Mouse (Mus musculus) limb, embryonic 12.5 days (tissue): ENCODE measurements around the gene Tmem25. TPM values are rescaled to one million over a fixed set of nuclear protein-coding genes. Genes with fewer than 3 reads are reported as not detected.

Experiments used
- ATAC-seq: fragments of 200-750 bp; cut with Nextera tagmentation; 2 replicates; pipeline ENCODE4 v1.8.0; 2017; ENCODE audit warnings: low read depth, moderate TSS enrichment; ENCODE audit not compliant: insufficient number of reproducible peaks, insufficient read depth, low FRiP score, low TSS enrichment
- H3K27ac ChIP-seq: fragments of 300-500 bp; sonication (generic); 2 replicates; pipeline ENCODE4 v1.5.1; 2016; ENCODE audit warnings: mild to moderate bottlenecking, moderate library complexity
- H3K27me3 ChIP-seq: fragments of 300-500 bp; sonication (generic); 2 replicates; pipeline ENCODE4 v1.6.1; 2016; ENCODE audit warnings: mild to moderate bottlenecking, moderate library complexity
- H3K36me3 ChIP-seq: fragments of 300-500 bp; sonication (generic); 2 replicates; pipeline ENCODE4 v1.6.1; 2016; ENCODE audit warnings: mild to moderate bottlenecking, moderate library complexity
- H3K4me1 ChIP-seq: fragments of 300-500 bp; sonication (generic); replicated peaks from 2 replicates; pipeline ENCODE4 v1.6.1; 2016
- H3K4me2 ChIP-seq: fragments of 300-500 bp; sonication (generic); 2 replicates; pipeline ENCODE4 v1.6.1; 2016; ENCODE audit warnings: mild to moderate bottlenecking, moderate library complexity
- H3K4me3 ChIP-seq: fragments of 300-500 bp; sonication (generic); replicated peaks from 2 replicates; pipeline ENCODE4 v1.5.1; 2016; ENCODE audit warnings: mild to moderate bottlenecking
- H3K9ac ChIP-seq: fragments of 300-500 bp; sonication (generic); replicated peaks from 2 replicates; pipeline ENCODE4 v1.6.1; 2016; ENCODE audit warnings: mild to moderate bottlenecking, moderate library complexity
- H3K9me3 ChIP-seq: fragments of 300-500 bp; sonication (generic); 2 replicates; pipeline ENCODE4 v1.6.1; 2016; ENCODE audit warnings: mild to moderate bottlenecking, moderate library complexity
- WGBS: fragments of 180-500 bp; shearing (Covaris S2); methylation state at CpG from one replicate; pipeline ENCODE4 v1.1.7; 2016; 5-methylcytosine and 5-hydroxymethylcytosine counted together
- polyA plus RNA-seq: library from polyadenylated mRNA; unstranded; fragments of >200 nt; fragmentation: Nextera tagmentation; extraction: Ambion mirVana; gene quantifications from 2 replicates; pipeline ENCODE4 v1.2.1, GENCODE M21; 2016

Tmem25 gene
- polyA plus RNA-seq, 1 experiment from 2014 or later: 3.6 TPM

DNA sequence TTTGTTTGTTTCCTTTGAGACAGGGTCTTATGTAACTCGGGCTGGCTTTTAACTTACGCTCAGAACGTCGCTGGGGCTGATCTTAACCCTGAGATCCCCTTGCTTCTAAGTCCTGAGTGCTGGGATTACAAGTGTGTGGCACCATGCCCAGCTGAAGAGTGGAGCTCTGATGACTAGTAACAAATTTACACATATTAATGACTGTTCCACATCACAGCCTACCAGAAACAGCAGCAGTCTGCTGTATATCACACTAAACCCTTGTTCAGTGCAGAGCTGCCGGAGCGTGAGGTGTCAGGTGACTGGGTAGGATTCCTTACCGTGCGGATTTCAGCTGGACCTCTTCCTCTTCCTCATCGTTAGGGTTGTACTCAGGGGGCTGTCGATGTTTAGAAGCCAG, 11.2 kb upstream of the Tmem25 start:
- WGBS: 89% methylated on average over 10 of the region's 10 CpGs
- peaks cover 98% of the 10 kb centered on the region for H3K36me3 ChIP-seq
- H3K4me1 ChIP-seq: no peaks in the 10 kb centered on the region
- no peak overlapping the region for H3K4me2 ChIP-seq
- no peaks in the 10 kb centered on the region for H3K9me3 ChIP-seq
- H3K27me3 ChIP-seq: no peaks in the 10 kb centered on the region
- H3K9ac ChIP-seq: no peak overlapping the region
- no peak overlapping the region for H3K4me3 ChIP-seq
- no peak overlapping the region for H3K27ac ChIP-seq
- no peak for ATAC-seq

GRCm38 (mm10) chr9:44807778-44808177, 8.7 kb upstream of the Tmem25 start:
- H3K36me3 ChIP-seq: peaks cover 81% of the 10 kb centered on the region
- no peaks in the 10 kb centered on the region for H3K27me3 ChIP-seq
- no peak overlapping the region for H3K4me3 ChIP-seq
- H3K27ac ChIP-seq: no peak overlapping the region
- no peak overlapping the region for H3K9ac ChIP-seq
- H3K9me3 ChIP-seq: no peaks in the 10 kb centered on the region
- no peak overlapping the region for H3K4me2 ChIP-seq
- H3K4me1 ChIP-seq: no peaks in the 10 kb centered on the region
- 95% methylated on average over 10 of the region's 10 CpGs for WGBS
- ATAC-seq: no peak

- no peaks in the 10 kb centered on the region for H3K9me3 ChIP-seq
- WGBS: 71% methylated on average over 5 of the region's 5 CpGs
These were observed 8.0 kb upstream of the Tmem25 start for GRCm38 (mm10) chr9:44807141-44807540.

DNA sequence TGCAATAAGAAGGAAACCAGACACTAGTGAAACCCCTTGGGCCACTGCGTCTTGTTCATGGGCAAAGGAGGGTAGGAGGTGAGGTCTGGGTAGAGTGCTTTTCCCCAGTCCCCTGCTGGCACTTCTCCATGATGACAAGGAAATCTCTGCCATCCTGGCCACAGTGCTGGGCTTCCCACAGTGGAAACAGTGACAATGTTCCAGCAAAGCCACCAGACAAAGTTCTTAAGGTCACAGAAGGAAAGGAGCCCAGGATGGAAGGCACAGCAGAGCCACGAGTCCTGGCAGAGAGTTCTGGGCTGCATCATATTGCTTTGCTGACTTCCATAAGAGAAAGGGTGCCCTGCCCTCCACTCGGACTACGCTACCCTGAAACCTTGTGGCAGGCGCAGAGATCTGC, 6.4 kb upstream of the Tmem25 start:
- Histone ChIP-seq H3K27ac (no peak overlapping the region), H3K4me2 (no peak overlapping the region), H3K4me3 (no peak overlapping the region), H3K27me3 (peaks cover 10% of the 10 kb centered on the region), H3K9me3 (no peaks in the 10 kb centered on the region), H3K9ac (0 out of 2 replicates have a peak overlapping the region, but pooled peaks have one; percentile 8), H3K4me1 (no peaks in the 10 kb centered on the region), H3K36me3 (peaks cover 61% of the 10 kb centered on the region)
- ATAC-seq: no peak
- WGBS: 93% methylated on average over 5 of the region's 5 CpGs

More at GRCm38 (mm10) chr9:44807141-44807540, 8.0 kb upstream of the Tmem25 start:
- Histone ChIP-seq H3K4me3 (no peak overlapping the region), H3K27ac (no peak overlapping the region), H3K4me1 (no peaks in the 10 kb centered on the region), H3K36me3 (peaks cover 75% of the 10 kb centered on the region), H3K27me3 (no peaks in the 10 kb centered on the region), H3K9ac (no peak overlapping the region), H3K4me2 (no peak overlapping the region)
- no peak for ATAC-seq

GRCm38 (mm10) chr9:44804678-44805077, 5.6 kb upstream of the Tmem25 start:
- H3K4me1 ChIP-seq: peaks cover 6% of the 10 kb centered on the region; the same call in 1 of the 2 replicates
- no peak overlapping the region for H3K9ac ChIP-seq
- H3K9me3 ChIP-seq: no peaks in the 10 kb centered on the region
- peaks cover 18% of the 10 kb centered on the region for H3K27me3 ChIP-seq
- H3K4me3 ChIP-seq: no peak overlapping the region
- no peak for ATAC-seq
- 88% methylated on average over 10 of the region's 10 CpGs for WGBS
- no peak overlapping the region for H3K27ac ChIP-seq
- no peak overlapping the region for H3K4me2 ChIP-seq
- peaks cover 52% of the 10 kb centered on the region for H3K36me3 ChIP-seq

- no peak within 1 kb of the TSS for H3K9ac ChIP-seq
- H3K27ac ChIP-seq: no peak within 1 kb of the TSS
- peaks cover 12% of the 10 kb centered on the region; the same call in 1 of the 2 replicates for H3K4me1 ChIP-seq
- H3K27me3 ChIP-seq: peaks cover 29% of the 10 kb centered on the region
- no peak within 1 kb of the TSS for H3K4me2 ChIP-seq
- no peak within 1 kb of the TSS for H3K4me3 ChIP-seq
- peaks cover 35% of the 10 kb centered on the region for H3K36me3 ChIP-seq
- WGBS: 69% methylated on average over 4 of the region's 4 CpGs
- ATAC-seq: no peak
- no peaks in the 10 kb centered on the region for H3K9me3 ChIP-seq
These were observed 3.8 kb upstream of the Tmem25 start, which contains the start of gene Ttc36 for GRCm38 (mm10) chr9:44802808-44803450. Gene Ttc36 (minus strand): TSS chr9:44803072.

DNA sequence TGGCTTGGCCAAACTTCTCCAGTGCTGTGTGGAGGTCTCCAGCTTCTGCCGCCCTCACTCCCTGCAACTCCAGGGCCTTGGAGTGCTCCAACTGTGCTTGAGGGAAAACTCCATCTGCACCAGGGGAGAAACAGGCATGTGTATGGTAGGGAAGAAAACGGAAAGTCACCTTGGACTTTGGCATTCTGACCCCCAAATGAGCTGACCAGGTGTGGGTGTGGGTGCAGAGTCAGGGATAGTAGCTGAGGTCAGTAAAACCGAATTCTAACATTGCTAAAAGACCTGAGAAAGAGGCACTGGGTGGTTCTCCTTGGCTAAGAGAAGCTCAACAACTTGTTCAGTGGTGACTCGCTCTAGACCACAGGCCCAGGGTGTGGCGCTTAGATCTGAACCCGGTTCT, 2.6 kb upstream of the Tmem25 start:
- H3K4me3 ChIP-seq: no peak overlapping the region
- peaks cover 12% of the 10 kb centered on the region; the same call in 1 of the 2 replicates for H3K4me1 ChIP-seq
- ATAC-seq: no peak
- no peaks in the 10 kb centered on the region for H3K9me3 ChIP-seq
- no peak overlapping the region for H3K9ac ChIP-seq
- H3K27ac ChIP-seq: no peak overlapping the region
- H3K27me3 ChIP-seq: peaks cover 38% of the 10 kb centered on the region
- WGBS: 75% methylated on average over 6 of the region's 6 CpGs
- peaks cover 22% of the 10 kb centered on the region for H3K36me3 ChIP-seq
- no peak overlapping the region for H3K4me2 ChIP-seq

DNA sequence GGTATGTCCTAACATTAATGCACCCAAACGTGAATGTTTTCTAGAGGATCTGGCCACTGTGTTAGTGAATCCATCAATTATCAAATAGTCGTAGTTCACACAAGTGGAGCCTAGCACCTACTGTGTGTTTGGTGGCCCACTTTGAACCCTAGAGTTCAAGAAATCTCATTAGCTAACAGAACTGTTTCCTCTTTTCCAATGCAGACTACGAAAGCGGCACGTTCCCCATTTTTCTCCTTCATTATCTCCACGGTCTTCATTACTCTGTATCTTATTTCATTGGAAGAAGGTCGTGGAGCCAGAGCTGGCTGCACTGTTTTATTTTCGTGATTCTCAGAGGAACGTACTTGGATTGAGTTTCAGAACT, 834 bp upstream of the Tmem25 start:
- WGBS: 44% methylated on average over 9 of the region's 9 CpGs
- H3K36me3 ChIP-seq: peaks cover 5% of the 10 kb centered on the region
- no peak overlapping the region for H3K9ac ChIP-seq
- peak overlapping the region; percentile 94 for H3K4me2 ChIP-seq
- H3K27me3 ChIP-seq: peaks cover 44% of the 10 kb centered on the region
- no peak for ATAC-seq
- H3K27ac ChIP-seq: no peak overlapping the region
- H3K9me3 ChIP-seq: no peaks in the 10 kb centered on the region
- peaks cover 12% of the 10 kb centered on the region; the same call in 1 of the 2 replicates for H3K4me1 ChIP-seq
- H3K4me3 ChIP-seq: peak overlapping the region; percentile 65

DNA sequence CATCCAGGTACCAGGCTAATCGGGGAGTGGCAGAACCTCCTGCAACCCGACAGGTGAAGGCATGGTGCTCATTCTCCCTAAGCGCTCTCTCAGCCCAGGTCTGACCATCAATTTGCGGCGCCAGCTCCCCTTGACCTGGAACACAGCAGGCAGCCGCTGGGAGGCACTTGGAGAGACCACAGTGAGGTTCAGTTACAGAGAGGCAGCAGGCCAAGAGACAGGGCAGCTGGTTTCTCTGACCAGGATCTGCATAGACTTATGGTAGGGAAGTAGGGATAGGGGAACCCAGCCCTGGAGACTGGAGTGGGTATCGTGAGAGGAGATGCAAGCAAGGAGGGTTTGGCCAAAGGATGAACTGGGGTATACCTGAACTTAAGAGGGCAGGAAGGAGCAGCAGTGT, 809 bp downstream of the Tmem25 start:
- H3K9ac ChIP-seq: no peak overlapping the region
- no peak for ATAC-seq
- no peaks in the 10 kb centered on the region for H3K9me3 ChIP-seq
- H3K4me1 ChIP-seq: peaks cover 12% of the 10 kb centered on the region; the same call in 1 of the 2 replicates
- peaks cover 44% of the 10 kb centered on the region for H3K27me3 ChIP-seq
- H3K27ac ChIP-seq: no peak overlapping the region
- 36% methylated on average over 7 of the region's 7 CpGs for WGBS
- peak overlapping the region; percentile 94 for H3K4me2 ChIP-seq
- no peaks in the 10 kb centered on the region for H3K36me3 ChIP-seq
- H3K4me3 ChIP-seq: peak overlapping the region; percentile 65; the same call in 1 of the 2 replicates

DNA sequence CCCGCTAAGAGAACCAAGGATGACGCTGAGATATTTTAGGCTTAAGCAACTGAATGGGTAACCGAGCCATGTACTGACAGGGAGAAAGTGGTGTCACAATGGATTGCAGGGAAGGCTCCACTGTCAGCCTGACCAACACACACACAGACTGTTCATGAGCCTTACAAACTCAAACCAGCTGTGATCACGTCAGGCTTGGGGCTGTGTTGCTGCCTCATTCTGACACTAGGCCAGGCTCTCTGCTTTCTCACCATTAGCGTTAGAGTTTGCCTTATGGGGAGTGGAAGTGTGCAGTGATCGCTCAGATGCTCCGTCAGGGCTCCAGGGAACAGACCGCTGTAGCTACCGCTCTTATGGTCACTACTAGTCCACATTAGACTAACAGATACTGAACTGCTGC, 6.3 kb downstream of the Tmem25 start:
- no peaks in the 10 kb centered on the region for H3K9me3 ChIP-seq
- no peak overlapping the region for H3K4me2 ChIP-seq
- no peak for ATAC-seq
- no peak overlapping the region for H3K4me3 ChIP-seq
- H3K27ac ChIP-seq: no peak overlapping the region
- H3K9ac ChIP-seq: no peak overlapping the region
- peaks cover 14% of the 10 kb centered on the region for H3K27me3 ChIP-seq
- WGBS: 67% methylated on average over 9 of the region's 9 CpGs
- H3K4me1 ChIP-seq: no peaks in the 10 kb centered on the region; the same call in 1 of the 2 replicates
- peaks cover 49% of the 10 kb centered on the region for H3K36me3 ChIP-seq

DNA sequence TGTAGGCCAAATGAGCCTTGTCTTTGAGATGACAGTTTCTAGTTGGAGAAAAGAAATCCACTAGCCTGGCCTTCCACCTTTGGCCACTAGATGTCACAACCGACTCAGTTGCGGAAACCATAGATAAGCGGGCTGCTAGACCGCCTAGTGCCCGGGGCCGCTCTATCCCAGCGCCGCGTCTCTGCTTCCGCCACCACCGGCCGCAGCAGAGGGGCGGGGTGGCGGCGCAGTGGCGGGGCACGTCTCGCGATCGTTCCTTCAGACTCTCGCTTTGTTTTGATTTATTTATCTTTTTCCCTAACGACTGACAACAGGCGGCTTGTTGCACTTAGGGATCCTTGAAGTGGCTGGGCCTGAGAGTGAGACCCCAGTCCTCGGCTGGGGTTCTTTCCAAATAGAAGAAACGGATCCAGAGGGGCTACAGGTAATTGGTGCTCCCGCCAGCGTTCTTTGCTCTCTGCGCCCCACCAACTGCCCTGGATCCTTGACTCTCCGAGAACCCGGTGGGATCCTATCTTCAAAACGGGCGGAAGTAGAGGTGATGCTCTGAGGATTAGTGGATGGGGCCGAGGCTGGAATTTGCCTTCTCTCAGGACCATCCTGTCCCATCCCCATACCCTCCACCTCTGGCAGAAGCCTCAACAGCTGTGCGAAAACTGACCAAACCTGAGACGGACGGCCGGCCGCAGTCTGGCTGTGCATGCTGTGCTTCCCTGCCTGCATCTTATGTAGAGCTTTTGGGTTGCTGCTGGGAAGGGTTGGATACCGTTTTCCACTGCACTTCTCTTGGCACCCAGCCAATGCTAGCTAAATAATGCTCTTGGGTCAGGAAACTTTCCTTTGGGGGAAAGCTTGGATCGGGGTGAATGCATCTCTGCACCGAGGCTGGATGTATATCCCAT, 26.1 kb downstream of the Tmem25 start:
- Histone ChIP-seq H3K9ac (peak overlapping the region; percentile 79), H3K27ac (peak overlapping the region; percentile 88), H3K36me3 (peaks cover 25% of the 10 kb centered on the region), H3K4me1 (peaks cover 4% of the 10 kb centered on the region), H3K4me2 (peak overlapping the region; percentile 67), H3K27me3 (no peaks in the 10 kb centered on the region), H3K9me3 (no peaks in the 10 kb centered on the region), H3K4me3 (peak overlapping the region; percentile 64)
- peak; percentile 96 for ATAC-seq
- WGBS: under 1% methylated on average over 41 of the region's 41 CpGs
